Mouse (Mus musculus): ENCODE measurements around the gene Vwde. TPM values are rescaled to one million over a fixed set of nuclear protein-coding genes. Genes with fewer than 3 reads are reported as not detected.

Gene Vwde
- not detected in 2 replicates for total RNA-seq (2015; ENCODE audit: low replicate concordance)
- not detected in 2 replicates for total RNA-seq (2017; ENCODE audit: low replicate concordance)

GRCm38 (mm10) chr6:13224596-13225227 lies at the start of gene Vwde:
Gene Vwde, minus strand, starts transcription at chr6:13224965.
- no peak for ATAC-seq (replicated peaks; ENCODE audit: low FRiP score, poor library complexity, severe bottlenecking)

- ATAC-seq (replicated peaks; ENCODE audit: low FRiP score, poor library complexity, severe bottlenecking) = no peak
Measured at GRCm38 (mm10) chr6:13255341-13255740, 30.6 kb upstream of the Vwde start.

- ATAC-seq (replicated peaks; ENCODE audit: low FRiP score, poor library complexity, severe bottlenecking) = no peak
Measured at GRCm38 (mm10) chr6:13248317-13248969, 23.7 kb upstream of the Vwde start.

- no peak for ATAC-seq (replicated peaks; ENCODE audit: low FRiP score, poor library complexity, severe bottlenecking)
Measured at GRCm38 (mm10) chr6:13206157-13206556, 18.6 kb downstream of the Vwde start.

- no peak for ATAC-seq (replicated peaks; ENCODE audit: low FRiP score, poor library complexity, severe bottlenecking)
Measured at GRCm38 (mm10) chr6:13197486-13197885, 27.3 kb downstream of the Vwde start.

- no peak for ATAC-seq (replicated peaks; ENCODE audit: low FRiP score, poor library complexity, severe bottlenecking)
Measured at GRCm38 (mm10) chr6:13186836-13187235, 37.9 kb downstream of the Vwde start.

GRCm38 (mm10) chr6:13180061-13180460 lies 44.7 kb downstream of the Vwde start:
- ATAC-seq (replicated peaks; ENCODE audit: low FRiP score, poor library complexity, severe bottlenecking) = no peak

- ATAC-seq (replicated peaks; ENCODE audit: low FRiP score, poor library complexity, severe bottlenecking) = no peak
Measured at GRCm38 (mm10) chr6:13169459-13170150, 55.2 kb downstream of the Vwde start.

- no peak for ATAC-seq (replicated peaks; ENCODE audit: low FRiP score, poor library complexity, severe bottlenecking)
Measured at GRCm38 (mm10) chr6:13166240-13166937, 58.4 kb downstream of the Vwde start.

- ATAC-seq (replicated peaks; ENCODE audit: low FRiP score, poor library complexity, severe bottlenecking) = no peak
Measured at GRCm38 (mm10) chr6:13159437-13159836, 65.3 kb downstream of the Vwde start.

GRCm38 (mm10) chr6:13153888-13154697 lies 70.7 kb downstream of the Vwde start:
- ATAC-seq (replicated peaks; ENCODE audit: low FRiP score, poor library complexity, severe bottlenecking) = no peak

GRCm38 (mm10) chr6:13152062-13152640 lies 72.6 kb downstream of the Vwde start:
- no peak for ATAC-seq (replicated peaks; ENCODE audit: low FRiP score, poor library complexity, severe bottlenecking)

- ATAC-seq (replicated peaks; ENCODE audit: low FRiP score, poor library complexity, severe bottlenecking) = no peak
Measured at GRCm38 (mm10) chr6:13137255-13137654, 87.5 kb downstream of the Vwde start.

- no peak for ATAC-seq (replicated peaks; ENCODE audit: low FRiP score, poor library complexity, severe bottlenecking)
Measured at GRCm38 (mm10) chr6:13108662-13109061, 116.1 kb downstream of the Vwde start.

Other genes starting within 250 kb of the Vwde start
- 15.9 and 26.4 TPM in 2 replicates for gene Tmem106b, start 155.2 kb downstream of the Vwde start, total RNA-seq (2015; ENCODE audit: low replicate concordance)
- 7.7 and 9.7 TPM in 2 replicates for gene Tmem106b, start 155.2 kb downstream of the Vwde start, total RNA-seq (2017; ENCODE audit: low replicate concordance)